Mouse (Mus musculus) hindbrain, embryonic 16.5 days (tissue): ENCODE measurements around the gene Ppp6r3. TPM values are rescaled to one million over a fixed set of nuclear protein-coding genes. Genes with fewer than 3 reads are reported as not detected.

Experiments
- ATAC-seq: fragments of 200-750 bp; cut with Nextera tagmentation; 2 replicates; pipeline ENCODE4 v1.8.0; 2017; ENCODE audit warnings: moderate TSS enrichment, moderate library complexity
- H3K27ac ChIP-seq: fragments of 300-500 bp; sonication (generic); 2 replicates; pipeline ENCODE4 v1.5.1; 2014; ENCODE audit warnings: low read depth, mild to moderate bottlenecking, control low read depth, low read length, moderate library complexity
- H3K27me3 ChIP-seq: fragments of 300-500 bp; sonication (generic); replicated peaks from 2 replicates; pipeline ENCODE4 v1.6.1; 2014; ENCODE audit warnings: low read length; ENCODE audit not compliant: control insufficient read depth, insufficient read depth
- H3K36me3 ChIP-seq: fragments of 300-500 bp; sonication (generic); 2 replicates; pipeline ENCODE4 v1.6.1; 2014; ENCODE audit warnings: mild to moderate bottlenecking, low read length, moderate library complexity, mixed read lengths; ENCODE audit not compliant: control insufficient read depth, insufficient read depth
- H3K4me1 ChIP-seq: fragments of 300-500 bp; sonication (generic); 2 replicates; pipeline ENCODE4 v1.6.1; 2014; ENCODE audit warnings: low read depth, low read length; ENCODE audit not compliant: control insufficient read depth, insufficient read depth
- H3K4me2 ChIP-seq: fragments of 300-500 bp; sonication (generic); 2 replicates; pipeline ENCODE4 v1.6.1; 2014; ENCODE audit warnings: mild to moderate bottlenecking, low read length, control low read depth, moderate library complexity
- H3K4me3 ChIP-seq: fragments of 300-500 bp; sonication (generic); 2 replicates; pipeline ENCODE4 v1.5.1; 2014; ENCODE audit warnings: mild to moderate bottlenecking, low read length, control low read depth, moderate library complexity
- H3K9ac ChIP-seq: fragments of 300-500 bp; sonication (generic); 2 replicates; pipeline ENCODE4 v1.6.1; 2014; ENCODE audit warnings: low read depth, mild to moderate bottlenecking, control low read depth, low read length, moderate library complexity
- H3K9me3 ChIP-seq: fragments of 300-500 bp; sonication (generic); 2 replicates; pipeline ENCODE4 v1.6.1; 2014; ENCODE audit warnings: mild to moderate bottlenecking, low read length, moderate library complexity; ENCODE audit not compliant: control insufficient read depth
- WGBS: fragments of 180-500 bp; shearing (Covaris S2); extraction: QIAGEN DNeasy Blood & Tissue Kit; methylation state at CpG from one replicate; pipeline ENCODE4 v1.1.7; 2014; 5-methylcytosine and 5-hydroxymethylcytosine counted together
- polyA plus RNA-seq: library from polyadenylated mRNA; unstranded; fragments of >200 nt; fragmentation: Nextera tagmentation; extraction: Ambion mirVana; gene quantifications from 2 replicates; pipeline ENCODE4 v1.2.1, GENCODE M21; 2015

The Ppp6r3 gene
- polyA plus RNA-seq, 1 experiment from 2014 or later, result 49.7 TPM

GRCm38 (mm10) chr19:3489826-3490225, 85.7 kb downstream of the Ppp6r3 start:
- Histone ChIP-seq H3K27me3 (no peaks in the 10 kb centered on the region), H3K9ac (no peak overlapping the region), H3K36me3 (peaks cover 32% of the 10 kb centered on the region), H3K27ac (no peak overlapping the region), H3K4me1 (no peaks in the 10 kb centered on the region), H3K4me3 (no peak overlapping the region), H3K9me3 (no peaks in the 10 kb centered on the region), H3K4me2 (no peak overlapping the region)
- no peak for ATAC-seq
- WGBS, result 97% methylated on average over 4 of the region's 4 CpGs

GRCm38 (mm10) chr19:3482831-3483230, 92.7 kb downstream of the Ppp6r3 start:
- 96% methylated on average over 7 of the region's 7 CpGs for WGBS
- Histone ChIP-seq H3K4me3 (no peak overlapping the region), H3K27ac (no peak overlapping the region), H3K4me2 (no peak overlapping the region), H3K4me1 (no peaks in the 10 kb centered on the region), H3K27me3 (no peaks in the 10 kb centered on the region), H3K9ac (no peak overlapping the region), H3K9me3 (no peaks in the 10 kb centered on the region), H3K36me3 (peaks cover 24% of the 10 kb centered on the region)
- no peak for ATAC-seq

DNA sequence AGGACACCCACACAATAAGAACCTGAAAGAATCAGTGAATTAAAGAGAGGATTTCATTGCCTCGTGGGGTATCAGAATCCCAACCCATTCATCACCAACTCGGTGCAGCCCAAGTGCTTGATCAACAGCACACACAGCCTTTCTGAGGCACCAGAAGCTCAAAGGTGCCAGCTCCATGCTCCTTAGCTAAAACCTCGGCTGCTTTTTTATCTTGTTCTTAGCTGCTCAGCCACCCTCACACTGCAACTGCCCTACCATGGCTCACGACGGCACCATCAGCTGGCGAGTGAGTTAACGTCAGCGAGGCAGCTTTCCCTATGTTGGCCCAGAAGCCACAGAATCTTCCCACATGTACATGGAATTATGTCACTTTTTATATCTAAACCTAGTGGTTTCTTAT, 95.4 kb downstream of the Ppp6r3 start:
- no peak overlapping the region for H3K27ac ChIP-seq
- no peak overlapping the region for H3K9ac ChIP-seq
- no peak overlapping the region for H3K4me2 ChIP-seq
- peaks cover 8% of the 10 kb centered on the region for H3K36me3 ChIP-seq
- H3K4me1 ChIP-seq, result no peaks in the 10 kb centered on the region
- WGBS, result 91% methylated on average over 8 of the region's 8 CpGs
- H3K27me3 ChIP-seq, result no peaks in the 10 kb centered on the region
- no peak overlapping the region for H3K4me3 ChIP-seq
- no peaks in the 10 kb centered on the region for H3K9me3 ChIP-seq
- no peak for ATAC-seq

DNA sequence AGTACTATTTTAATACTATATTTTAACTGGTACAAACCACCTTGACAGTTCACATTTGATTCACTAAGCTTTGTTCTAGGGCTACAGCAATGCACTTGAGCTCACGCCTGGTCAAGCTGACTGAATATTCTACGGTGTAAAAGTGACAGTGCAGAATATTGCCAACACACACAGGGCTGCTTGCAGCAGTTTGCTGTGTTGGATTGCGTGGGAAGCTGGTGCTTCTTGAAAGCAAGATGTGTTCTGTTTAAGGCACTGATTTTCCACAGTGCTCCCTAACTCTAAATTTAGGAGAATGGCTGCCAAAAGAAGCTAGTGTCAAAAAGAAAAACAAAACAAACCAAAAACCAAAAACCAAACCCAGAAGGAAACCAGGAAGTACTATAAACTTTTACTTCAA, 98.6 kb downstream of the Ppp6r3 start:
- H3K36me3 ChIP-seq, result peaks cover 8% of the 10 kb centered on the region
- H3K4me1 ChIP-seq, result no peaks in the 10 kb centered on the region
- H3K27me3 ChIP-seq, result no peaks in the 10 kb centered on the region
- no peak overlapping the region for H3K27ac ChIP-seq
- WGBS, result 95% methylated on average over 3 of the region's 3 CpGs
- H3K4me2 ChIP-seq, result no peak overlapping the region
- no peak overlapping the region for H3K4me3 ChIP-seq
- H3K9ac ChIP-seq, result no peak overlapping the region
- H3K9me3 ChIP-seq, result no peaks in the 10 kb centered on the region
- no peak for ATAC-seq

GRCm38 (mm10) chr19:3471218-3471617, 104.3 kb downstream of the Ppp6r3 start:
- Histone ChIP-seq H3K36me3 (peaks cover 41% of the 10 kb centered on the region), H3K4me2 (no peak overlapping the region), H3K9ac (no peak overlapping the region), H3K27ac (no peak overlapping the region), H3K9me3 (no peaks in the 10 kb centered on the region), H3K4me3 (no peak overlapping the region), H3K4me1 (no peaks in the 10 kb centered on the region), H3K27me3 (no peaks in the 10 kb centered on the region)
- ATAC-seq, result no peak
- 98% methylated on average over 2 of the region's 2 CpGs for WGBS

GRCm38 (mm10) chr19:3467574-3467973, 108.0 kb downstream of the Ppp6r3 start:
- H3K27ac ChIP-seq, result no peak overlapping the region
- H3K4me3 ChIP-seq, result no peak overlapping the region
- peaks cover 59% of the 10 kb centered on the region for H3K36me3 ChIP-seq
- H3K9me3 ChIP-seq, result no peaks in the 10 kb centered on the region
- H3K4me2 ChIP-seq, result no peak overlapping the region
- H3K9ac ChIP-seq, result no peak overlapping the region
- no peaks in the 10 kb centered on the region for H3K27me3 ChIP-seq
- 92% methylated on average over 7 of the region's 7 CpGs for WGBS
- H3K4me1 ChIP-seq, result no peaks in the 10 kb centered on the region
- no peak for ATAC-seq

GRCm38 (mm10) chr19:3459986-3460385, 115.6 kb downstream of the Ppp6r3 start:
- Histone ChIP-seq H3K36me3 (peaks cover 55% of the 10 kb centered on the region), H3K9ac (no peak overlapping the region), H3K27ac (no peak overlapping the region), H3K4me1 (no peaks in the 10 kb centered on the region), H3K9me3 (no peaks in the 10 kb centered on the region), H3K27me3 (no peaks in the 10 kb centered on the region), H3K4me2 (no peak overlapping the region), H3K4me3 (no peak overlapping the region)
- WGBS, result 96% methylated on average over 3 of the region's 3 CpGs
- no peak for ATAC-seq

GRCm38 (mm10) chr19:3458331-3459099, 117.0 kb downstream of the Ppp6r3 start:
- Histone ChIP-seq H3K4me2 (no peak overlapping the region), H3K4me3 (no peak overlapping the region), H3K27me3 (no peaks in the 10 kb centered on the region), H3K4me1 (no peaks in the 10 kb centered on the region), H3K27ac (no peak overlapping the region), H3K9ac (no peak overlapping the region), H3K9me3 (no peaks in the 10 kb centered on the region), H3K36me3 (peaks cover 44% of the 10 kb centered on the region)
- WGBS, result 93% methylated on average over 6 of the region's 6 CpGs
- ATAC-seq, result no peak

- no peaks in the 10 kb centered on the region for H3K4me1 ChIP-seq
- no peak overlapping the region for H3K27ac ChIP-seq
These were observed 117.8 kb downstream of the Ppp6r3 start for GRCm38 (mm10) chr19:3457700-3458099.

More at GRCm38 (mm10) chr19:3457700-3458099, 117.8 kb downstream of the Ppp6r3 start:
- no peak for ATAC-seq
- 91% methylated on average over 4 of the region's 4 CpGs for WGBS
- H3K4me2 ChIP-seq, result no peak overlapping the region
- H3K9me3 ChIP-seq, result no peaks in the 10 kb centered on the region
- H3K9ac ChIP-seq, result no peak overlapping the region
- peaks cover 44% of the 10 kb centered on the region for H3K36me3 ChIP-seq
- no peak overlapping the region for H3K4me3 ChIP-seq
- H3K27me3 ChIP-seq, result no peaks in the 10 kb centered on the region
